Mouse (Mus musculus) embryonic fibroblast, embryonic 13.5 days (primary cell): ENCODE results near the gene Insl3. TPM values are rescaled to one million over a fixed set of nuclear protein-coding genes. Genes with fewer than 3 reads are reported as not detected.
A peak's percentile ranks its signal among the peaks of the same experiment; 100 is the strongest.

Experiments
- H3K27ac ChIP-seq: 2 replicates; pipeline ENCODE4 v1.5.1; 2012; ENCODE audit warnings: low read length, control low read depth, inconsistent platforms; ENCODE audit not compliant: insufficient read depth
- H3K4me1 ChIP-seq: 2 replicates; pipeline ENCODE4 v1.6.1; 2011; ENCODE audit warnings: low read length; ENCODE audit not compliant: control insufficient read depth, insufficient read depth
- H3K4me3 ChIP-seq: 2 replicates; pipeline ENCODE4 v1.5.1; 2011; ENCODE audit warnings: mild to moderate bottlenecking, control low read depth, low read length; ENCODE audit not compliant: insufficient read depth
- CTCF ChIP-seq: IDR thresholded peaks from 2 replicates; pipeline ENCODE4 v1.5.1; 2011; ENCODE audit warnings: mild to moderate bottlenecking, control low read depth, low read length, moderate library complexity, borderline replicate concordance; ENCODE audit not compliant: insufficient read depth
- POLR2A ChIP-seq: IDR thresholded peaks from 2 replicates; pipeline ENCODE4 v1.6.1; 2011; ENCODE audit warnings: low read depth, mild to moderate bottlenecking, control low read depth, low read length, moderate library complexity
- polyA plus RNA-seq: library from polyadenylated mRNA; stranded (reverse); fragments of >200 nt; gene quantifications from 2 replicates; pipeline ENCODE4 v1.2.4, GENCODE M21; 2011; ENCODE audit warnings: low read depth; ENCODE audit not compliant: missing spikeins, insufficient read length

The Insl3 gene
- polyA plus RNA-seq, 1 experiment, result 1.4 TPM

- TF ChIP-seq CTCF (no peak), POLR2A (peak; percentile 75)
- Histone ChIP-seq H3K4me3 (peak within 1 kb of the TSS; percentile 59), H3K4me1 (peaks cover 5% of the 10 kb centered on the region), H3K27ac (no peak within 1 kb of the TSS)
Measured at GRCm38 (mm10) chr8:71676020-71676741, 12.8 kb upstream of the Insl3 start, which contains the start of gene Jak3. Gene Jak3, plus strand, starts transcription at chr8:71676296.

- TF ChIP-seq POLR2A (no peak), CTCF (no peak)
- H3K4me3 ChIP-seq, result peak overlapping the region; percentile 59; the same call in 1 of the 2 replicates
- H3K4me1 ChIP-seq, result peaks cover 7% of the 10 kb centered on the region
- H3K27ac ChIP-seq, result no peak overlapping the region
Measured at GRCm38 (mm10) chr8:71676803-71677202, 12.2 kb upstream of the Insl3 start.

GRCm38 (mm10) chr8:71677555-71677954 is 11.5 kb upstream of the Insl3 start:
- Histone ChIP-seq H3K4me3 (no peak overlapping the region), H3K4me1 (peaks cover 7% of the 10 kb centered on the region), H3K27ac (no peak overlapping the region)
- TF ChIP-seq CTCF (no peak), POLR2A (no peak)

- H3K4me3 ChIP-seq, result no peak overlapping the region
- TF ChIP-seq POLR2A (no peak), CTCF (no peak)
- no peak overlapping the region for H3K27ac ChIP-seq
- peaks cover 7% of the 10 kb centered on the region for H3K4me1 ChIP-seq
Measured at GRCm38 (mm10) chr8:71678216-71678615, 10.8 kb upstream of the Insl3 start.

- Histone ChIP-seq H3K27ac (no peak overlapping the region), H3K4me1 (peaks cover 7% of the 10 kb centered on the region), H3K4me3 (no peak overlapping the region)
- TF ChIP-seq CTCF (no peak), POLR2A (no peak)
Measured at GRCm38 (mm10) chr8:71679116-71679515, 9.9 kb upstream of the Insl3 start.

- Histone ChIP-seq H3K4me3 (no peak overlapping the region), H3K4me1 (peaks cover 7% of the 10 kb centered on the region), H3K27ac (no peak overlapping the region)
- TF ChIP-seq CTCF (no peak), POLR2A (no peak)
Measured at GRCm38 (mm10) chr8:71679550-71680168, 9.4 kb upstream of the Insl3 start.

GRCm38 (mm10) chr8:71680471-71680870 is 8.5 kb upstream of the Insl3 start:
- Histone ChIP-seq H3K4me1 (peaks cover 7% of the 10 kb centered on the region), H3K4me3 (no peak overlapping the region), H3K27ac (no peak overlapping the region)
- TF ChIP-seq POLR2A (no peak; the same call in 1 of the 2 replicates), CTCF (no peak)

GRCm38 (mm10) chr8:71681369-71681915 is 7.6 kb upstream of the Insl3 start:
- TF ChIP-seq CTCF (no peak), POLR2A (no peak)
- 0 out of 2 replicates have a peak overlapping the region, but pooled peaks have one; percentile 12 for H3K27ac ChIP-seq
- H3K4me1 ChIP-seq, result peaks cover 2% of the 10 kb centered on the region
- no peak overlapping the region for H3K4me3 ChIP-seq

GRCm38 (mm10) chr8:71682832-71683231 is 6.2 kb upstream of the Insl3 start:
- TF ChIP-seq POLR2A, result no peak
- peaks cover 2% of the 10 kb centered on the region for H3K4me1 ChIP-seq
- no peak overlapping the region for H3K4me3 ChIP-seq
- no peak overlapping the region for H3K27ac ChIP-seq

GRCm38 (mm10) chr8:71684701-71685100 is 4.3 kb upstream of the Insl3 start:
- Histone ChIP-seq H3K4me3 (no peak overlapping the region), H3K27ac (no peak overlapping the region), H3K4me1 (peaks cover 2% of the 10 kb centered on the region; the same call in 1 of the 2 replicates)
- TF ChIP-seq CTCF (no peak), POLR2A (no peak)
